Mouse (Mus musculus) embryonic facial prominence, embryonic 10.5 days (tissue): Measurements from ENCODE around the gene Pxdn. TPM values are rescaled to one million over a fixed set of nuclear protein-coding genes. Genes with fewer than 3 reads are reported as not detected.

ENCODE experiments used
- DNase-seq: peaks from one replicate; pipeline ENCODE4 v3.0.0-alpha.2; 2017; ENCODE audit warnings: low spot score
- H3K27ac ChIP-seq: fragments of 300-500 bp; sonication (generic); replicated peaks from 2 replicates; pipeline ENCODE4 v1.5.1; 2016; ENCODE audit warnings: mild to moderate bottlenecking
- H3K27me3 ChIP-seq: fragments of 300-500 bp; sonication (generic); replicated peaks from 2 replicates; pipeline ENCODE4 v1.6.1; 2016; ENCODE audit warnings: low read depth, mild to moderate bottlenecking; ENCODE audit not compliant: poor library complexity, severe bottlenecking
- H3K36me3 ChIP-seq: fragments of 300-500 bp; sonication (generic); replicated peaks from 2 replicates; pipeline ENCODE4 v1.6.1; 2016; ENCODE audit warnings: mild to moderate bottlenecking, moderate library complexity
- H3K4me1 ChIP-seq: fragments of 300-500 bp; sonication (generic); 2 replicates; pipeline ENCODE4 v1.6.1; 2016
- H3K4me3 ChIP-seq: fragments of 300-500 bp; sonication (generic); 2 replicates; pipeline ENCODE4 v1.5.1; 2016; ENCODE audit warnings: mild to moderate bottlenecking, moderate library complexity
- H3K9me3 ChIP-seq: fragments of 300-500 bp; sonication (generic); 2 replicates; pipeline ENCODE4 v1.6.1; 2016; ENCODE audit warnings: mild to moderate bottlenecking
- WGBS: fragments of 180-500 bp; shearing (Covaris S2); methylation state at CpG from one replicate; pipeline ENCODE4 v1.1.7; 2016; 5-methylcytosine and 5-hydroxymethylcytosine counted together
- polyA plus RNA-seq: library from polyadenylated mRNA; unstranded; fragments of >200 nt; fragmentation: Nextera tagmentation; extraction: Ambion mirVana; gene quantifications from 2 replicates; pipeline ENCODE4 v1.2.1, GENCODE M21; 2016

The Pxdn gene
- polyA plus RNA-seq: 113 and 118 TPM in 2 replicates

GRCm38 (mm10) chr12:29937308-29937707 lies at the start of gene Pxdn:
Gene Pxdn, plus strand, starts transcription at chr12:29937608.
- DNase-seq: no peak
- WGBS: 28% methylated on average over 8 of the region's 8 CpGs
- peaks cover 45% of the 10 kb centered on the region for H3K4me1 ChIP-seq

DNA sequence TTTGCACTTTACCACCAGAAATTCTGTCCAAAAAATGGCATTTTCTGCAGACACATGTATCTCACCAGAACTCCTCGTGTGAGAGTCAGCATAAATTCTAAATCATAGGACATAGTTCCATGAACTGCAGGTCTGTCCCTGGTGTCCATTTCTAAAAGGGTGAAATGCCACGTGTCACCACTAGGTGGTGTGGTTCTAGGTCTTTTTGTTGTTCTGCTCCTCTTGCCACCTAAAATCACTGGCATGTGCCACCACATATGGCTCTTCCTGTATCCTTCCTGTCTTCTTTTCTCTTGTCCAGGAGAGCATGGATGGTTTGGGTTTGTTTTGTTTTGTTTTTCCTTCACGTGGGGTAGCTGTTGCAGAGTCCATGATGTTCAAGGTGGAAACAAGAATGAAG lies 42.7 kb upstream of the Pxdn start:
- WGBS: 21% methylated on average over 3 of the region's 3 CpGs
- Histone ChIP-seq H3K27me3 (no peaks in the 10 kb centered on the region), H3K36me3 (no peaks in the 10 kb centered on the region), H3K4me1 (no peaks in the 10 kb centered on the region), H3K27ac (no peak overlapping the region), H3K9me3 (no peaks in the 10 kb centered on the region), H3K4me3 (no peak overlapping the region)
- peak; percentile 56 for DNase-seq

More at GRCm38 (mm10) chr12:29937308-29937707, at the start of gene Pxdn:
- Histone ChIP-seq H3K27me3 (peaks cover 4% of the 10 kb centered on the region), H3K27ac (peak within 1 kb of the TSS; percentile 99), H3K36me3 (peaks cover 18% of the 10 kb centered on the region), H3K9me3 (no peaks in the 10 kb centered on the region), H3K4me3 (peak within 1 kb of the TSS; percentile 98)

GRCm38 (mm10) chr12:29897533-29898085 lies 39.8 kb upstream of the Pxdn start:
- Histone ChIP-seq H3K27me3 (no peaks in the 10 kb centered on the region), H3K27ac (no peak overlapping the region), H3K9me3 (no peaks in the 10 kb centered on the region), H3K4me1 (no peaks in the 10 kb centered on the region), H3K36me3 (no peaks in the 10 kb centered on the region), H3K4me3 (no peak overlapping the region)
- WGBS: 85% methylated on average over 3 of the region's 3 CpGs
- no peak for DNase-seq

GRCm38 (mm10) chr12:29904101-29904874 lies 33.1 kb upstream of the Pxdn start:
- DNase-seq: no peak
- H3K4me1 ChIP-seq: no peaks in the 10 kb centered on the region
- no peaks in the 10 kb centered on the region for H3K9me3 ChIP-seq
- H3K27ac ChIP-seq: no peak overlapping the region
- no peak overlapping the region for H3K4me3 ChIP-seq
- no peaks in the 10 kb centered on the region for H3K27me3 ChIP-seq
- H3K36me3 ChIP-seq: no peaks in the 10 kb centered on the region
- WGBS: 78% methylated on average over 4 of the region's 4 CpGs

- H3K36me3 ChIP-seq: no peaks in the 10 kb centered on the region
Observed at GRCm38 (mm10) chr12:29907056-29907455, 30.4 kb upstream of the Pxdn start.

DNA sequence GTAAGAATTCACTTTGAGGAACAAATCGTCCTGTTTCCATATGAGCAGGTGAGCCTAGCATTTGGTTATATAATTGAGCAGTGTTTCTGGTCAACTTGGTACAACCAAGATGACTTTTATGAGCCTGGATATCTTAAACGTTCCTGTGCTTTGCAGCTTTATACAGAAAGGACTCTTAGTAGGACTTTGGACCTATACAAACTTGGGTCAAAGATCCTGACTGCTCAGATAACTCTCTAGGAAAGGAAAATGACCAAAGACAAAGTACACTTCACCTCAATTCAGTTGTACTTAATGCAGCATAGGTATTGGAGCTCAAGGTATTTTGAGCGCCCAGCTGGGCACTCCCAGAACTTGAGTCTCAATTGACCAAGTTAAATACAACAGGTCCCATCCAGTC lies 21.3 kb upstream of the Pxdn start:
- Histone ChIP-seq H3K4me1 (no peaks in the 10 kb centered on the region), H3K4me3 (no peak overlapping the region), H3K27me3 (no peaks in the 10 kb centered on the region), H3K9me3 (no peaks in the 10 kb centered on the region), H3K36me3 (no peaks in the 10 kb centered on the region), H3K27ac (no peak overlapping the region)
- no peak for DNase-seq
- WGBS: 82% methylated on average over 3 of the region's 3 CpGs

More at GRCm38 (mm10) chr12:29907056-29907455, 30.4 kb upstream of the Pxdn start:
- DNase-seq: peak; percentile 42
- 52% methylated on average over 2 of the region's 2 CpGs for WGBS
- no peak overlapping the region for H3K27ac ChIP-seq
- H3K9me3 ChIP-seq: no peaks in the 10 kb centered on the region
- no peaks in the 10 kb centered on the region for H3K27me3 ChIP-seq
- H3K4me3 ChIP-seq: no peak overlapping the region
- no peaks in the 10 kb centered on the region for H3K4me1 ChIP-seq

DNA sequence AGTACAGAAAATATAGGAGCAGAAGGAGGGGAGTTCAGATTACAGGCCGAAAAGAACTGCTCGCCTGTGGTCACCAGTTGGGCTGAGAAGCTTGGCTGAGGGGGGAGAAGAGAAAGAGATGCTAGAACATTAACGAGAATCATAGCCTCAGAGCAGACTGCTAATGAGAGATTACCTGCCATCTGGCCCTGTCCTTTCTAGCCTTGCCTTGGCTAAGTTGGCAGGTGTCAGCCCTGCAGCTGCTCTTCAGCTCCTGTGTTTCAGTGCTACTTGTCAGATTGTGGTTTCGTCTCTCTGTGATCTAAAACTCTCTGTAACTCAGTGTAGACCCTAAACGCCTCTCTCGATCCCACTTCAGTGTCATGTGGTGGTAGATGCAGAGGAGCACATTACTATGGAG lies 20.6 kb upstream of the Pxdn start:
- Histone ChIP-seq H3K27ac (no peak overlapping the region), H3K4me1 (no peaks in the 10 kb centered on the region), H3K9me3 (no peaks in the 10 kb centered on the region), H3K27me3 (no peaks in the 10 kb centered on the region), H3K4me3 (no peak overlapping the region), H3K36me3 (no peaks in the 10 kb centered on the region)
- 88% methylated on average over 6 of the region's 6 CpGs for WGBS
- no peak for DNase-seq

DNA sequence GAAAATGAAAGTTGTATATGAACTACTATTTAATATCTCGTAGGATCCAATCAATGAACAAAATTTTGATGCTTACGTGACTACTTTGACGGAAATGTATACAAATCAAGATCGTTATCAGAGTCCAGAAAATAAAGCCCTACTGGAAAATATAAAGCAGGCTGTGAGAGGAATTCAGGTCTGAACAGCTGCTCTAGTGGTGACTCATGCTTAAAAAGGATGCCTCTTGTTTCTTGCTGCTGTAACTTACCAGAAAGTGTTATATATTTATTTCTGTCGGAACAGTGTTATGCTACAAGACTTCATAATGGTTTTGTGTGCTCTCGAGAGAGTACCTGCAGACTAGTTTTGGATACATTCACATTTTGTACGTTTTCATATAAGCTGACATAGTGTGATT lies 17.1 kb upstream of the Pxdn start:
- no peaks in the 10 kb centered on the region for H3K36me3 ChIP-seq
- H3K9me3 ChIP-seq: no peaks in the 10 kb centered on the region
- no peak overlapping the region for H3K4me3 ChIP-seq
- no peak for DNase-seq
- no peaks in the 10 kb centered on the region for H3K4me1 ChIP-seq
- H3K27me3 ChIP-seq: no peaks in the 10 kb centered on the region
- H3K27ac ChIP-seq: no peak overlapping the region
- WGBS: 87% methylated on average over 7 of the region's 7 CpGs

DNA sequence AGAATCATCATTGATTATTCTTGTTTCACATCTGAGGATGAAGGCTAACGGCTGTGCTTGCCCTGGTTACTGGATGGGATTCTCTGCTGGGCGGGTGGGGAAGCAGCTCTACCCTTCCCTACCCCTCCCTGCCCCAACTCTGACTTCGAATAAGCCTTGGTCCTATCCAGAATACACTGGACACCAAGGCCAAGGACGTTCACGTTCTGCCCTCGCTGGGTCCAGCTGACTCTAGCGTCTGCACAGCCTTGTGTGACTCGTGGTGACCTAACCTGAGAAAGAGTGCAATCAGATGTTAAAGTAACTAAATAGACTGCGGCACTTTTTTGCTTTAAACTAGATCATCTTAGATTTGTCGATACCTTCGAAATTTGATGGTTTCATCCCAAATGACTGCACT lies 15.9 kb upstream of the Pxdn start:
- Histone ChIP-seq H3K27ac (no peak overlapping the region), H3K4me3 (no peak overlapping the region), H3K4me1 (no peaks in the 10 kb centered on the region), H3K27me3 (no peaks in the 10 kb centered on the region), H3K9me3 (no peaks in the 10 kb centered on the region), H3K36me3 (no peaks in the 10 kb centered on the region)
- WGBS: 89% methylated on average over 11 of the region's 11 CpGs
- no peak for DNase-seq

- DNase-seq: peak; percentile 56
- H3K4me1 ChIP-seq: no peaks in the 10 kb centered on the region; the same call in 1 of the 2 replicates
- H3K9me3 ChIP-seq: no peaks in the 10 kb centered on the region
- H3K27ac ChIP-seq: no peak overlapping the region
- 45% methylated on average over 3 of the region's 3 CpGs for WGBS
- H3K27me3 ChIP-seq: no peaks in the 10 kb centered on the region
- H3K4me3 ChIP-seq: no peak overlapping the region
- no peaks in the 10 kb centered on the region for H3K36me3 ChIP-seq
Observed at GRCm38 (mm10) chr12:29926896-29927295, 10.5 kb upstream of the Pxdn start.

DNA sequence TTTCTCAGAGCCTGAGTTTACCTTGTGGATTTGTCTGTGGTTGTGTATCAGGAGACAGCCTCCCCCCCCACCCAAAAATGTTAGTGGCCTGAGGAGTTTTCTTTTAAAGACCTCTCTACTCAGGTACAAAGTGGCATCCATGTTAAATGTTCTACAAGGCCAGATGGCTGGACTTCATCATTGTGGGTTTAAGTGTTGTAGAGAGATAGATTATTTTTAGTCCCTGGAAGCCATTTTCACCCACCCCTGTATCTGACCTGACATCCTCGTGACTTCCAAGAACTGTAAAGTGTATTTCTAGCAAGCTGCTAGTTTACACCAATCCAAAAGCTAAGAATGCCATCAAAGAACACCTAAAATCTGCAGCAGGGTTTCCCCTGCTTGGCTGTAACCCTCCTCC lies 6.8 kb upstream of the Pxdn start:
- Histone ChIP-seq H3K4me3 (no peak overlapping the region), H3K4me1 (peaks cover 7% of the 10 kb centered on the region), H3K9me3 (no peaks in the 10 kb centered on the region), H3K36me3 (no peaks in the 10 kb centered on the region), H3K27ac (no peak overlapping the region), H3K27me3 (no peaks in the 10 kb centered on the region; the same call in 1 of the 2 replicates)
- 80% methylated on average over 1 of the region's 1 CpGs for whole genome bisulfite sequencing
- no peak for DNase-seq

DNA sequence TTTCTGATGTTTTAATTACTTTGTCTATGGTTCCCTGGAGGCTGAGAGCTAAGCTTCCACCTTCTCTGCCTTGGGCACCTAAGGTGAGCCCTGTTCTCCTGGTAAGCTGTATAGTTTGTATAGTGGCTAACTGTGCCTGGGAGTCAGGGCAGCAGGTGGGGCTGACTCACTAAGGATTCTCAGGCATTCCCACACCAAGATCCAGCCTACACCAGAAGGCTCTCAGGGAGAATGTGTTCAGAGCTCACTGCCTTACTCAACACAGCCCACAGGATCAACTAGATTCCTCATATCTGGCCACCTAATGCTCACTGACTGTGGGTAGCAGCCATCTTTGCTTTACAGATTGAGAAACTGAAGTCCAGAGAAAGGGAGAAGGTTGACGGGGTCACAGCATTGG lies 4.5 kb upstream of the Pxdn start:
- H3K9me3 ChIP-seq: no peaks in the 10 kb centered on the region
- H3K27me3 ChIP-seq: peaks cover 4% of the 10 kb centered on the region
- no peaks in the 10 kb centered on the region for H3K36me3 ChIP-seq
- 89% methylated on average over 1 of the region's 1 CpGs for WGBS
- H3K4me3 ChIP-seq: no peak overlapping the region
- no peak for DNase-seq
- no peak overlapping the region for H3K27ac ChIP-seq
- H3K4me1 ChIP-seq: peaks cover 15% of the 10 kb centered on the region

- Histone ChIP-seq H3K9me3 (no peaks in the 10 kb centered on the region), H3K27me3 (peaks cover 4% of the 10 kb centered on the region), H3K4me1 (peaks cover 15% of the 10 kb centered on the region), H3K27ac (no peak overlapping the region), H3K4me3 (no peak overlapping the region), H3K36me3 (no peaks in the 10 kb centered on the region)
- DNase-seq: no peak
- 63% methylated on average over 2 of the region's 2 CpGs for WGBS
Observed at GRCm38 (mm10) chr12:29933501-29933900, 3.9 kb upstream of the Pxdn start.
